Mouse (Mus musculus) CH12.LX (cell line): ENCODE data around the gene Rapgef4. TPM values are rescaled to one million over a fixed set of nuclear protein-coding genes. Genes with fewer than 3 reads are reported as not detected.

ENCODE experiments used
- DNase-seq: peaks from one replicate; pipeline ENCODE4 v3.0.0-alpha.2; 2013; ENCODE audit errors: extremely low read depth
- H3K27ac ChIP-seq: 2 replicates; pipeline ENCODE4 v1.5.1; 2012; ENCODE audit warnings: low read depth, mild to moderate bottlenecking, control low read depth, moderate library complexity; ENCODE audit not compliant: insufficient read depth
- H3K27me3 ChIP-seq: replicated peaks from 2 replicates; pipeline ENCODE3; 2012; ENCODE audit warnings: inconsistent platforms
- H3K36me3 ChIP-seq, 2 experiments: replicated peaks in 1 of 2; 2 replicates each; pipeline versions ENCODE3 to v1.6.1; 2012; ENCODE audit warnings: inconsistent platforms in 1 of 2, low read length in 1 of 2, mild to moderate bottlenecking in 1 of 2, mixed read lengths in 1 of 2, moderate library complexity in 1 of 2; ENCODE audit not compliant: control insufficient read depth in 1 of 2, insufficient read depth in 1 of 2
- H3K4me1 ChIP-seq, 2 experiments: 2 replicates each; pipeline ENCODE4 v1.6.1; 2012; ENCODE audit warnings: inconsistent platforms in 1 of 2, moderate library complexity in 1 of 2; ENCODE audit not compliant: insufficient read depth in 2 of 2, control insufficient read depth in 1 of 2
- H3K4me2 ChIP-seq: 2 replicates; pipeline ENCODE4 v1.6.1; 2012; ENCODE audit warnings: low read depth, mild to moderate bottlenecking, control low read depth; ENCODE audit not compliant: poor library complexity, insufficient read depth, severe bottlenecking
- H3K4me3 ChIP-seq, 3 experiments: fragments of 150-350 bp in 1 of 3; sonication (generic) in 1 of 3; replicated peaks in 1 of 3; 2 replicates each; pipeline versions ENCODE3 to v1.5.1; 2011 to 2012; ENCODE audit warnings: low read depth in 2 of 3, low read length in 2 of 3, mild to moderate bottlenecking in 2 of 3, moderate library complexity in 2 of 3, control low read depth in 1 of 3, improper control_type of control experiment in 1 of 3, inconsistent platforms in 1 of 3, mixed read lengths in 1 of 3; ENCODE audit not compliant: poor library complexity in 1 of 3
- H3K79me2 ChIP-seq: replicated peaks from 2 replicates; pipeline ENCODE4 v1.6.1; 2012; ENCODE audit warnings: mild to moderate bottlenecking, moderate library complexity; ENCODE audit not compliant: control insufficient read depth, poor library complexity, insufficient read depth, severe bottlenecking; ENCODE audit errors: extremely low read depth
- H3K9ac ChIP-seq: 2 replicates; pipeline ENCODE4 v1.6.1; 2012; ENCODE audit warnings: low read depth, mild to moderate bottlenecking, control low read depth, moderate library complexity; ENCODE audit not compliant: insufficient read depth
- H3K9me3 ChIP-seq: replicated peaks from 2 replicates; pipeline ENCODE3; 2012; ENCODE audit warnings: low read length, inconsistent platforms, mixed read lengths
- BHLHE40 ChIP-seq: IDR thresholded peaks from 2 replicates; pipeline ENCODE4 v1.6.1; 2011; ENCODE audit warnings: mild to moderate bottlenecking, low read depth, low read length, improper control_type of control experiment
- CHD2 ChIP-seq: IDR thresholded peaks from 2 replicates; pipeline ENCODE4 v1.6.1; 2011; ENCODE audit warnings: low read length, improper control_type of control experiment
- EP300 ChIP-seq: IDR thresholded peaks from 2 replicates; pipeline ENCODE4 v1.6.1; 2011; ENCODE audit warnings: low read length, improper control_type of control experiment
- HCFC1 ChIP-seq: IDR thresholded peaks from 2 replicates; pipeline ENCODE4 v1.6.1; 2012; ENCODE audit warnings: low read depth, mild to moderate bottlenecking, inconsistent platforms, low read length, improper control_type of control experiment
- JUN ChIP-seq: IDR thresholded peaks from 2 replicates; pipeline ENCODE4 v1.6.1; 2011; ENCODE audit warnings: low read depth, mild to moderate bottlenecking, low read length, improper control_type of control experiment, moderate library complexity; ENCODE audit not compliant: insufficient read depth
- KAT2A ChIP-seq: IDR thresholded peaks from 2 replicates; pipeline ENCODE4 v1.6.1; 2012; ENCODE audit warnings: low read length, improper control_type of control experiment, inconsistent platforms; ENCODE audit not compliant: insufficient replicate concordance
- MAX ChIP-seq: IDR thresholded peaks from 2 replicates; pipeline ENCODE4 v1.6.1; 2011; ENCODE audit warnings: low read length, improper control_type of control experiment
- MYC ChIP-seq: IDR thresholded peaks from 2 replicates; pipeline ENCODE4 v1.6.1; 2011; ENCODE audit warnings: low read depth, mild to moderate bottlenecking, improper control_type of control experiment, low read length
- NELFE ChIP-seq: IDR thresholded peaks from 2 replicates; pipeline ENCODE4 v1.6.1; 2011; ENCODE audit warnings: low read depth, low read length, improper control_type of control experiment
- PAX5 ChIP-seq: IDR thresholded peaks from 2 replicates; pipeline ENCODE4 v1.6.1; 2012; ENCODE audit warnings: low read length, inconsistent platforms, mixed read lengths
- POLR2AphosphoS2 ChIP-seq: IDR thresholded peaks from 2 replicates; pipeline ENCODE4 v1.6.1; 2011; ENCODE audit warnings: low read depth, low read length, improper control_type of control experiment
- SIN3A ChIP-seq: IDR thresholded peaks from 2 replicates; pipeline ENCODE4 v1.6.1; 2012; ENCODE audit warnings: low read length, improper control_type of control experiment, inconsistent platforms
- UBTF ChIP-seq: IDR thresholded peaks from 2 replicates; pipeline ENCODE4 v1.6.1; 2012; ENCODE audit warnings: low read depth, mild to moderate bottlenecking, inconsistent platforms, low read length, improper control_type of control experiment, moderate library complexity
- USF1 ChIP-seq: IDR thresholded peaks from 2 replicates; pipeline ENCODE4 v1.6.1; 2014; ENCODE audit warnings: low read depth, mild to moderate bottlenecking, inconsistent platforms, low read length, improper control_type of control experiment
- ZC3H11A ChIP-seq: IDR thresholded peaks from 2 replicates; pipeline ENCODE4 v1.6.1; 2012; ENCODE audit warnings: low read depth, mild to moderate bottlenecking, inconsistent platforms, low read length, improper control_type of control experiment
- ZKSCAN1 ChIP-seq: IDR thresholded peaks from 2 replicates; pipeline ENCODE4 v1.6.1; 2012; ENCODE audit warnings: low read depth, inconsistent platforms, low read length, improper control_type of control experiment, borderline replicate concordance
- ZNF384 ChIP-seq: IDR thresholded peaks from 2 replicates; pipeline ENCODE4 v1.6.1; 2012; ENCODE audit warnings: low read depth, low read length, improper control_type of control experiment, inconsistent platforms
- dilution Hi-C: fragments of 300-500 bp; cut with MboI; formaldehyde crosslinking; loops from 2 replicates; pipeline ENCODE4 v1.14.3; 2020; ENCODE audit warnings: low sequenced_read_pairs; ENCODE audit not compliant: extremely low pct_unique_long_range_greater_than_20kb, extremely low pct_ligation_motif_present
- in situ Hi-C: fragments of 300-500 bp; cut with MboI; formaldehyde crosslinking; loops from 3 replicates; pipeline ENCODE4 v1.14.3; 2019; ENCODE audit warnings: low sequenced_read_pairs, low pct_ligation_motif_present, low pct_unique_long_range_greater_than_20kb, mixed read lengths
- polyA plus RNA-seq: library from polyadenylated mRNA; unstranded; fragments of >175 nt; gene quantifications from 2 replicates; pipeline ENCODE4 v1.2.1, GENCODE M21; 2012; ENCODE audit warnings: low read depth; ENCODE audit not compliant: insufficient read length
- total RNA-seq, 2 experiments: library from RNA; depleted of rRNA; stranded (reverse); fragments of 300-350 nt in 1 of 2; fragments of >200 nt in 1 of 2; gene quantifications; 2 replicates each; pipeline ENCODE4 v1.2.3; 2012 to 2014

Gene Rapgef4
- total and polyA plus RNA-seq, 3 experiments: 0.12 to 0.13 TPM; not detected in 1

DNA sequence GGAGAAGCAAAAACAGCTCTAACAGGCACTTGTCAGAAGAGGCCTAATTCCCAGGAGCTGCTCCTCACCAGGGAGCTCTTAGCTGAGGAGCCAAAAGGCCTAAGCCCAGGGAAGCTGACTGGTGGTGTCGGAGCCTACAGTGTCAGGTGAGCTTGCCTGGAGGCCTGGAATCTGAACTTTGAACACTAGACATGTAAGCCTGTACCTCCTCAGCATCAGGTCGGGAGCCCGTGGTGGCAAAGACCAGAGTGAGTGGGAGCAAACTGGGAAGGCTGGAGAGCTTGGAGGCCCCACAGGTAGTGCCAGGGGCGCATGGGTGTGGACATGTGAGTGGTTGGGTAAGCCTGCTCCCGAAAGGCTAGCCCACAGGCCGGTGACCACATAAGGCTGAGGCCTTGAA, 266.8 kb downstream of the Rapgef4 start:
- Histone ChIP-seq H3K9ac (no peak overlapping the region), H3K9me3 (no peaks in the 10 kb centered on the region), H3K27me3 (no peaks in the 10 kb centered on the region), H3K4me2 (no peak overlapping the region), H3K4me3 (no peak overlapping the region), H3K27ac (no peak overlapping the region), H3K79me2 (no peaks in the 10 kb centered on the region), H3K36me3 (no peaks in the 10 kb centered on the region), H3K4me1 (0 out of 4 replicates have a peak, but pooled peaks cover 0 to 4% of the 10 kb centered on the region in 2 experiments)
- dilution Hi-C loops: no loop called here
- in situ Hi-C loops: no loop called here
- DNase-seq: no peak
- TF ChIP-seq USF1: no peak
- TF ChIP-seq EP300: no peak
- TF ChIP-seq ZNF384: no peak

DNA sequence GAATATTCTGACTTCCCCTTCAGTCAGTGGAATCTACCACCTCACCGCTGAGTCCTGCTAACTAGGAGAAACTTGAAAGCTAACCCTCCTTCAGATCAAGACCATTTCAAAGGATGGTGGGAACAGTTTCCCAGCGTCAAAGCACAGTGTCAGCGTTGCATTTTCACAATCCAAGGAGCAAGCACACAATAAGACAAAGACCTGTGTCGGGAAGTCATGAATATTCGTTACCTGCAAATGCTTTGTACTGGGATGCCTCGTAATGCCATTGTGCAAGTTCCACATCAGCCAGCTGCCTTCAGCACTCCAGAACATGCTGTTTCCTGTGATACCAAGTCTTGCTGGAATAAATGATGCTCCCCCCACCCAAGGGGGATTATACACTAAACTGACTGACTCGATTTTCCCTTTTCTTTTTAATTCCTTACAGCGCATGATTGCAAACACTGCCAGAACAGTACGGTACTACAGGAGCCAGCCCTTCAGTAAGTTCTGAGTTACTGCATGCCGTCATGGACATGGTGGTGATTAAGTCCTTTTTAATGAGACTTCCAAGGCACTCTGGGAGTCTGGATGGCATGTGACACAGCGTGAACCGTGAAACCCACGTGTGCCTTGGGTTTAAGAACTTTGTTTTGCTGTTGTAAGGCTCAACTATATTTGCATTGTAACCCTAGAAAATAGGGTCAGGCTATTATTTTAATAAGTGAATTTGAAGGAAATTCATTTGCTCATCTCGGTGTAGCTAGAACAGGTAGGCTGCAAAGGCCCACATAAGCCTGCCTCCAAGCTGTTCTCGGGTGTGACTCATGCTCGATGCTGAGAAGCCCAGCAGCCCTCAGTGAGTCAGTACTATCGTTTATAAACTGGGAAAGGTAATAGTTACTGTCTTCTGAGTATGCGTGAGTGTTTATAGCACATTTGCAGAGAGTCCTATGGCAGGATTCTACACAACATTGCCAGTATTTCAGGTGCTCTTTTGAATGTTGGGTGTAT, 271.8 kb downstream of the Rapgef4 start:
- no peak overlapping the region for H3K4me2 ChIP-seq
- no peaks in the 10 kb centered on the region for H3K9me3 ChIP-seq
- H3K27me3 ChIP-seq: no peaks in the 10 kb centered on the region
- no peak for TF ChIP-seq MYC
- TF ChIP-seq NELFE: no peak
- no peak for TF ChIP-seq UBTF
- no peak for TF ChIP-seq MAX
- TF ChIP-seq BHLHE40: no peak
- no peak for TF ChIP-seq HCFC1
- TF ChIP-seq JUN: no peak
- TF ChIP-seq ZC3H11A: no peak
- no peak for TF ChIP-seq SIN3A
- TF ChIP-seq ZKSCAN1: no peak
- no peak for TF ChIP-seq KAT2A
- no peak for TF ChIP-seq CHD2
- no peak for TF ChIP-seq POLR2AphosphoS2
- TF ChIP-seq PAX5: no peak
- TF ChIP-seq USF1: no peak
- H3K9ac ChIP-seq: no peak overlapping the region
- no peak overlapping the region for H3K27ac ChIP-seq
- in situ Hi-C loops (no loop called here), dilution Hi-C loops (no loop called here)
- H3K36me3 ChIP-seq: no peaks in the 10 kb centered on the region
- 0 out of 4 replicates have a peak, but pooled peaks cover 0 to 4% of the 10 kb centered on the region in 2 experiments for H3K4me1 ChIP-seq
- no peak overlapping the region for H3K4me3 ChIP-seq
- H3K79me2 ChIP-seq: no peaks in the 10 kb centered on the region
- DNase-seq: no peak
